Mouse (Mus musculus) myocyte (in vitro differentiated cells): ENCODE results near the gene Cyba. TPM values are rescaled to one million over a fixed set of nuclear protein-coding genes. Genes with fewer than 3 reads are reported as not detected.
A peak's percentile ranks its signal among the peaks of the same experiment; 100 is the strongest.

Experiments used
- H3K27me3 ChIP-seq: one replicate; pipeline ENCODE4 v1.6.1; 2011; ENCODE audit not compliant: control insufficient read depth, insufficient read depth, insufficient read length
- H3K36me3 ChIP-seq: one replicate; pipeline ENCODE4 v1.6.1; 2011; ENCODE audit not compliant: control insufficient read depth, insufficient read depth
- H3K4me2 ChIP-seq: one replicate; pipeline ENCODE4 v1.6.1; 2011; ENCODE audit warnings: low read depth, control low read depth
- H3K4me3 ChIP-seq: one replicate; pipeline ENCODE4 v1.5.1; 2011; ENCODE audit warnings: mild to moderate bottlenecking, control low read depth, moderate library complexity
- H3K79me2 ChIP-seq: one replicate; pipeline ENCODE4 v1.6.1; 2011; ENCODE audit not compliant: control insufficient read depth, insufficient read depth
- H3ac ChIP-seq: one replicate; pipeline ENCODE4 v1.6.1; 2011; ENCODE audit not compliant: control insufficient read depth, insufficient read length
- CEBPB ChIP-seq: IDR thresholded peaks from 2 replicates; pipeline ENCODE4 v1.6.1; 2011; ENCODE audit warnings: mild to moderate bottlenecking, moderate library complexity; ENCODE audit not compliant: poor library complexity, insufficient read depth, severe bottlenecking
- E2F4 ChIP-seq: IDR thresholded peaks from one replicate; pipeline ENCODE4 v1.6.1; 2011; ENCODE audit warnings: mild to moderate bottlenecking, control low read depth, moderate library complexity; ENCODE audit not compliant: insufficient read depth
- MAX ChIP-seq: IDR thresholded peaks from one replicate; pipeline ENCODE4 v1.6.1; 2011; ENCODE audit warnings: low read depth, mild to moderate bottlenecking, control low read depth
- MYOD1 ChIP-seq, 3 experiments: IDR thresholded peaks; one replicate each; pipeline ENCODE4 v1.6.1; 2011; ENCODE audit warnings: control low read depth in 2 of 3, low read depth in 2 of 3, mild to moderate bottlenecking in 2 of 3, moderate library complexity in 1 of 3; ENCODE audit not compliant: insufficient read length in 2 of 3, control insufficient read depth in 1 of 3
- MYOG ChIP-seq, 3 experiments: IDR thresholded peaks; one replicate each; pipeline ENCODE4 v1.6.1; 2011; ENCODE audit warnings: control low read depth in 2 of 3, low read depth in 2 of 3, mild to moderate bottlenecking in 2 of 3; ENCODE audit not compliant: insufficient read length in 2 of 3, control insufficient read depth in 1 of 3, insufficient read depth in 1 of 3
- POLR2A ChIP-seq: IDR thresholded peaks from one replicate; pipeline ENCODE4 v1.6.1; 2011; ENCODE audit warnings: low read depth, mild to moderate bottlenecking, control low read depth, moderate library complexity; ENCODE audit not compliant: insufficient read length
- POLR2AphosphoS2 ChIP-seq: IDR thresholded peaks from one replicate; pipeline ENCODE4 v1.6.1; 2011; ENCODE audit warnings: low read depth, control low read depth; ENCODE audit not compliant: insufficient read length
- REST ChIP-seq: IDR thresholded peaks from one replicate; pipeline ENCODE4 v1.6.1; 2011; ENCODE audit warnings: mild to moderate bottlenecking, control low read depth, moderate library complexity; ENCODE audit not compliant: insufficient read depth, insufficient read length
- SRF ChIP-seq: IDR thresholded peaks from one replicate; pipeline ENCODE4 v1.6.1; 2011; ENCODE audit warnings: low read depth; ENCODE audit not compliant: control insufficient read depth, insufficient read length
- TCF12 ChIP-seq: IDR thresholded peaks from one replicate; pipeline ENCODE4 v1.6.1; 2011; ENCODE audit warnings: mild to moderate bottlenecking, control low read depth; ENCODE audit not compliant: poor library complexity, insufficient read depth, severe bottlenecking
- TCF3 ChIP-seq: IDR thresholded peaks from one replicate; pipeline ENCODE4 v1.6.1; 2011; ENCODE audit warnings: low read depth, control low read depth; ENCODE audit not compliant: insufficient read length
- USF1 ChIP-seq: IDR thresholded peaks from one replicate; pipeline ENCODE4 v1.6.1; 2011; ENCODE audit warnings: low read depth, mild to moderate bottlenecking, control low read depth, moderate library complexity
- polyA plus RNA-seq: library from polyadenylated mRNA; unstranded; fragments of >200 nt; fragmentation: generic; extraction: Trizol; gene quantifications from one replicate; pipeline ENCODE4 v1.2.1, GENCODE M21; 2012; ENCODE audit warnings: missing spikeins

Cyba gene
- polyA plus RNA-seq, 1 experiment, result not detected

DNA sequence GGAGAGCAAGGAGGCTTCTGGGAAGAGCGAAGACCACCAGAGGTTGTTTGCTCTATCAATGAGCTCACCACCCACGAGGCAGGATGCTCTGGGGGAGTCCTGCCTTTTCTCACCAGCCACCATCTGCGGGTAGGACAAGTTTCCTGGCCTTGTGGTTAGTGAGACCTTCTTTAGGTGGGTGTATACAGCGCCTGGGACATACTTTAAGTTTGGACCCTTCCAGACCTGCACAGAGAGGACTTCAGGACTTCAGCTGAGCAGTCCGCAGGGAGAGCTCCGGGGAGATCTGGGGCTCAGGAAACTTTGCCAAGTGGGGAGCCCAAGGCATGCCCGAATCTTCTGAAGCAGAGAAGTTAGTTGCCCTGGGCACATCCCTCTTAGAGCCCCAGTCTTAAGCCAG is 27.3 kb upstream of the Cyba start:
- peak overlapping the region; percentile 74 for H3K4me2 ChIP-seq
- no peak for TF ChIP-seq E2F4
- TF ChIP-seq POLR2AphosphoS2, result no peak
- TF ChIP-seq TCF12, result no peak
- no peak for TF ChIP-seq REST
- H3K36me3 ChIP-seq, result no peaks in the 10 kb centered on the region
- no peaks in the 10 kb centered on the region for H3K27me3 ChIP-seq
- no peaks in the 10 kb centered on the region for H3K79me2 ChIP-seq
- H3ac ChIP-seq, result no peak overlapping the region
- H3K4me3 ChIP-seq, result peak overlapping the region; percentile 7

DNA sequence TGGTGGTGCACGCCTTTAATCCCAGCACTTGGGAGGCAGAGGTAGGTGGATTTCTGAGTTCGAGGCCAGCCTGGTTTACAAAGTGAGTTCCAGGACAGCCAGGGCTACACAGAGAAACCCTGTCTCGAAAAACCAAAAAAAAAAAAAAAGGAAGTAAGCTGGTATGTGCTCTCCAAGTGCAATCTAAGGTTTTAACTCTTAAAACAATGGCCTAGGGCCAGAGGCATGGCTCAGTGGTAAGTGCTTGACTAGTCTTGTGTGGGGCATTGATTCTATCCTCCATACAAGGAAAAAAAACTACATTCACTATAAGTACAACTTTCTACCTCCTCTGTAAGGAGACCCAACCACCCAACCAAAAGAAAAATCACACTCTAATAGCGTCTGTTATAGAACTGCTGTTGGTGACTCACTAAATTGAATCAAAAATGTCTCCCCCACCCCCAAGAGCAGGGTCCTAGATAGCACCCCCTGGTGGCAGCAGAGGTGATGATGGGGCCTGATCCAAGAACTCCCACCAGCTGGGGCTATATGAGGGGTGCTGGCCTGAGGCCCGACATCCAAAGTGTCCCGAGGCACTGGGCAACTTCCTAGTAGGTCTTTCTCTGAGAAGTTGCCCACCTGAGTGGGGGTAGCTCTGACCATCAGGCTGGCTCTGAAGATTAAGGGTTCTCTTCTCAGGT is 26.6 kb upstream of the Cyba start:
- Histone ChIP-seq H3K4me2 (peak overlapping the region; percentile 74), H3K36me3 (no peaks in the 10 kb centered on the region), H3K27me3 (peaks cover under 1% of the 10 kb centered on the region), H3K4me3 (no peak overlapping the region), H3K79me2 (no peaks in the 10 kb centered on the region), H3ac (no peak overlapping the region)
- TF ChIP-seq MYOD1 (IDR thresholded peaks at IDR 0.05; ENCODE audit: control insufficient read depth in 1 of 3, insufficient read length in 2 of 3, low read depth in 2 of 3) (no peak), TCF12 (no peak), CEBPB (no peak), SRF (no peak), USF1 (no peak), POLR2A (no peak), TCF3 (no peak), MYOG (IDR thresholded peaks at IDR 0.05; ENCODE audit: control insufficient read depth in 1 of 3, insufficient read depth in 1 of 3, insufficient read length in 2 of 3, low read depth in 2 of 3) (no peak), POLR2AphosphoS2 (no peak), REST (no peak), MAX (no peak), E2F4 (no peak)

DNA sequence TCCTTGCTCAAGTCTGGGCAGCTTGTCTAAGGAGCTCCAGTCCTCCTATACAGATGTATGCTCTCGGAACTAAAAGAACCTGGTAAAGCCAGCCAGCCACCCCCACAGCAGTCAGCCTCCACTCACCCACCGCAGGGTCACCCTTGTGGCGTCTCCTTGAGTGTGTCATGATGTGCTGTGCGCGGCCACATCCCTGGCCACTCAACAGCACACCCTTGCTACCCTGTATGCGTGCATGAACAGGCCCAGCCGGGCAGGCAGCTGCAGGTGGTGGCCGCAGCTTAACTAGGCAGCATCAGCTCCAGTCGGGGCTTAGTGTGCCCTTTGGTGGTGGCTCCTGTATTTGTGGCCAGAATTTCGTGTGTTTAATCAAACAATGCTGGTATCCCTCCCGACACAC is 24.4 kb upstream of the Cyba start:
- Histone ChIP-seq H3ac (no peak overlapping the region), H3K4me2 (no peak overlapping the region), H3K27me3 (peaks cover 5% of the 10 kb centered on the region), H3K79me2 (no peaks in the 10 kb centered on the region), H3K36me3 (no peaks in the 10 kb centered on the region), H3K4me3 (no peak overlapping the region)
- TF ChIP-seq POLR2AphosphoS2 (no peak), TCF3 (no peak)

DNA sequence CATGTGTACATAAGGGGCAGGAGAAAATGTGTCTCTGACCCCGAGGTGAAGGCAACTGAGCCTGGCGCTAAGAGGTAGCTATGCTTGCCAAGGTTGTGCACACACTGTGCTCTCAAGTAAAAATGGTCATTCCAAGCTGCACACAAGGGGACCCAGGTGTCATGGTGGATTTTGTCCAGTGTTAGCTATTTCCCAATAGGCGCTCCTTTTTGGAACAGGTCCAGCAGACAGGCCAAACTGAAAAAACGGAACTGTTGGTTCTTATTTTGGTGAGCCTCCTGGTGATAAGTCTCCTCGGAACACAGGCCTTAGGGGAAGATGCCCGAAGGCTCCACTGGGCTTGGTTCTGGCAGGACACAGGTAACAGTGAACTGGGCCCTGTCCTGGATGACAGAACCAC is 21.7 kb upstream of the Cyba start:
- no peak for TF ChIP-seq POLR2AphosphoS2
- no peak for TF ChIP-seq E2F4
- no peak for TF ChIP-seq CEBPB
- Histone ChIP-seq H3K4me2 (no peak overlapping the region), H3K4me3 (no peak overlapping the region), H3K27me3 (peaks cover 5% of the 10 kb centered on the region), H3ac (no peak overlapping the region), H3K79me2 (no peaks in the 10 kb centered on the region), H3K36me3 (no peaks in the 10 kb centered on the region)

DNA sequence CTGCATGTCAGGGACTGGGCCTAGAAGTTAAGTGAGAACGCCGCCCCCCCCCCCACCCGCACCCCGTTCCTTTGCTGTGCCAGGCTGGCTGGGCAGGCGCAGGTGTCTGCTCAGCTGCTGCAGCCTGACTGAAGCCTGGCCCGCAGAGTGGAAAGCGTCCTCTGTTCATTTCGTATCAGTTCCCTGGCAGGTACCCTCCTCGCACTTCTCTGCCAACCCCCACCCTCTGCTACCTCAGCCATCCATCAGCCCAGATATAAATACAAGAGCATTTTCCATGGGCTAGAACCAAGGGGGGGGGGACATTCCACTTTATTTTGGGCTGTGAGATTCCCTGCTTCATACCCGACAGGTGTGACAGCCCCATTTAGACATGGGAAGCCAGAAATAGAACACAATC is 19.4 kb upstream of the Cyba start:
- Histone ChIP-seq H3K36me3 (no peaks in the 10 kb centered on the region), H3K4me3 (no peak overlapping the region), H3K4me2 (peak overlapping the region; percentile 12), H3K79me2 (no peaks in the 10 kb centered on the region), H3K27me3 (peaks cover 5% of the 10 kb centered on the region), H3ac (no peak overlapping the region)
- TF ChIP-seq MYOG (IDR thresholded peaks at IDR 0.05; ENCODE audit: control insufficient read depth in 1 of 3, insufficient read depth in 1 of 3, insufficient read length in 2 of 3, low read depth in 2 of 3), result peak in 2 of 3 experiments; percentile 32 to 56
- no peak for TF ChIP-seq SRF
- TF ChIP-seq MYOD1 (IDR thresholded peaks at IDR 0.05; ENCODE audit: control insufficient read depth in 1 of 3, insufficient read length in 2 of 3, low read depth in 2 of 3), result peak in 1 of 3 experiments; percentile 58

DNA sequence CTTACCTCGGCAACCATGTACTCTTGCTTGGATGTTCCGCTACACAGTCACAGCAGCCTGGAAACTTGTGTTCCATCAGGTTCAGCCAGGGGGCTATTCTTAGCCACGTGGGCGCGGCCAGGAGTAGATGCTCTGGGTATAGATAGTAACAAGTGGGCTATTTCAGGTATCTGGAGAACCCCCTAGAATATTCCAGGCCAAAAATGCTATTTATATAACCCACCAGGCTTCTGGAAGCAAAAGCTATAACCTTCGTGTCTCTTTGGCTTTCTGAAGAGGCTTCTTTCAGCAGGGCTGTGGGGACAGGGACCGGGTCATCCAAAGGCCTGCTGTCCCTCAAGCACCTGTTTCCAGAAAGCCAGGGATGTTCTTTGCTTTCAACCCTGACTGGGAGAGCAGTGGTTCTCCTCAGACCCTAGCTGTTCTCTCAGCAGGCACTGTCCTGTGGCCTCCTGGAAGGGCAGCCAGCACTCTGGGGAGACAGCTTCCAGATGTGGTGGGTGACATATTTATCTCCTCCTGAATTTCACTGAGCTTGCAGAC is 18.5 kb upstream of the Cyba start:
- peaks cover 5% of the 10 kb centered on the region for H3K27me3 ChIP-seq
- no peak overlapping the region for H3K4me2 ChIP-seq

More for the DNA sequence above, 18.5 kb upstream of the Cyba start:
- TF ChIP-seq POLR2AphosphoS2 (no peak), MYOG (IDR thresholded peaks at IDR 0.05; ENCODE audit: control insufficient read depth in 1 of 3, insufficient read depth in 1 of 3, insufficient read length in 2 of 3, low read depth in 2 of 3) (peak in 2 of 3 experiments; percentile 49 to 52), MYOD1 (IDR thresholded peaks at IDR 0.05; ENCODE audit: control insufficient read depth in 1 of 3, insufficient read length in 2 of 3, low read depth in 2 of 3) (peak in 2 of 3 experiments; percentile 30 to 47), CEBPB (no peak), TCF12 (no peak)
- no peaks in the 10 kb centered on the region for H3K79me2 ChIP-seq
- H3K4me3 ChIP-seq, result no peak overlapping the region
- H3ac ChIP-seq, result no peak overlapping the region
- no peaks in the 10 kb centered on the region for H3K36me3 ChIP-seq
